Mouse (Mus musculus): ENCODE measurements around the gene Vmn1r116.
"Not testable (repeated sequence)": the region's sequence is repeated elsewhere in the genome, so short reads cannot be mapped to it uniquely, and the experiment has no call there.

Vmn1r116 gene

DNA sequence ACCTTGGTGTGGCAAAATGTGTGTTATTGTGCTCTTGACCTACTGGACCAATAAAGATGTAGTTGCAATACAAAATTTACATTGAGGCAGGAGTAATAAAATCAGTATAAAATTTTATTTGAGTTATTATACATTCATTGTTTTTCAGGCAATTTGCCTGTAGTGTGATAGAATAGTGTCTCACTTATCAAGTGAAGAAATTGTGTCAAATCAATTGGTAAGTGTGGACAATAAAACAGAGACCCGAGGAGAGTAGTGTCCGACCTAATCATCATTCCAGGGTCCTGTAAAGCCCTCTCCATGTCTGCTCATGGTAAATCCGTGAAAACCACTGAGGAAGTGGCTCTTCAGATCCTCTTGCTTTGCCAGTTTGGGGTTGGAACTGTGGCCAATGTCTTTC lies at the start of gene Vmn1r116:
Gene Vmn1r116 (plus strand): TSS at position 301 of the 400 bp plus-strand sequence.
- DNase-seq (ENCODE audit: inconsistent ontology term), result not testable (repeated sequence)

DNA sequence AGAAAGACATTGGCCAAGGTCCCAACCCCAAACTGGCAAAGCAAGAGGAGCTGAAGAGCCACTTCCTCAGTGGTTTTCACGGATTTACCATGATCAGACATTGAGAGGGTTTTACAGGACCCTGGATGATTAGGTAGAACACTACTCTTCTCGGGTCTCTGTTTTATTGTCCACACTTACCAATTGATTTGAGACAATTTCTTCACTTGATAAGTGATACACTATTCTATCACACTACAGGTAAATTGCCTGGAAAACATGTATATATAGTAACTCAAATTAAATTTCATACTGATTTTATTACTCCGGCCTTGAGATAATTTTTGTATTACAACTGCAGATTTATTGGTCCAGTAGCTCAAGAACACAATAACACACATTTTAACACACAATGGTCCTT lies 27.2 kb upstream of the Vmn1r116 start, which contains the start of gene Vmn1r115:
Gene Vmn1r115 (minus strand): TSS at position 101 of the 400 bp plus-strand sequence.
- DNase-seq (ENCODE audit: inconsistent ontology term), result not testable (repeated sequence)

DNA sequence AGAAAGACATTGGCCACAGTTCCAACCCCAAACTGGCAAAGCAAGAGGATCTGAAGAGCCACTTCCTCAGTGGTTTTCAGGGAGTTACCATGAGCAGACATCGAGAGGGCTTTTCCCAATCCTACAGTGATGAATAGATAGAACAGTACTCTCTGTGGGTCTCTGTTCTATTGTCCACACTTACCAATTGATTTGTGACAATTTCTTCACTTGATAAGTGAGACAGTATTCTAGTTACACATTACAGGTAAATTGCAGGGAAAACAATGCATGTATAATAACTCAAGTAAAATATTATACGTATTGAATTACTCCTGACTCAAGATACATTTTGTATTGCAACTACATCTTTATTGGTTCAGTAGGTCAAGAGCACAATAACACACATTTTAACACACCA lies 12.0 kb downstream of the Vmn1r116 start, which contains the start of gene Vmn1r117:
Gene Vmn1r117 (minus strand): TSS at position 101 of the 400 bp plus-strand sequence.
- not testable (repeated sequence) for DNase-seq (ENCODE audit: inconsistent ontology term)

DNA sequence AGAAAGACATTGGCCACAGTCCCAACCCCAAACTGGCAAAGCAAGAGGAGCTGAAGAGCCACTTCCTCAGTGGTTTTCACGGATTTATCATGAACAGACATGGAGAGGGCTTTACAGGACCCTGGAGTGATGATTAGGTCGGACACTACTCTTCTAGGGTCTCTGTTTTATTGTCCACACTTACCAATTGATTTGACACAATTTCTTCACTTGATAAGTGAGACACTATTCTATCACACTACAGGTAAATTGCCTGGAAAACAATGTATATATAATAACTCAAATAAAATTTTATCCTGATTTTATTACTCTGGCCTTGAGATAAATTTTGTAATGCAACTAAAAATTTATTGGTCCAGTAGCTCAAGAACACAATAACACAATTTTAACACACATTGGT lies 40.2 kb downstream of the Vmn1r116 start, which contains the start of gene Vmn1r118:
Gene Vmn1r118 (minus strand): TSS at position 101 of the 400 bp plus-strand sequence.
- not testable (repeated sequence) for DNase-seq (ENCODE audit: inconsistent ontology term)
